Mouse (Mus musculus) stomach, embryonic 16.5 days (tissue): ENCODE results near the gene Zap70. TPM values are rescaled to one million over a fixed set of nuclear protein-coding genes. Genes with fewer than 3 reads are reported as not detected.

Experiments
- ATAC-seq: fragments of 200-750 bp; cut with Nextera tagmentation; 2 replicates; pipeline ENCODE4 v1.8.0; 2017; ENCODE audit warnings: moderate number of reproducible peaks, moderate TSS enrichment; ENCODE audit not compliant: insufficient read depth, low FRiP score
- H3K27ac ChIP-seq: fragments of 300-500 bp; sonication (generic); 2 replicates; pipeline ENCODE4 v1.5.1; 2014; ENCODE audit warnings: low read length
- H3K27me3 ChIP-seq: fragments of 300-500 bp; sonication (generic); 2 replicates; pipeline ENCODE4 v1.6.1; 2014; ENCODE audit warnings: low read length, control low read depth, mixed read lengths; ENCODE audit not compliant: control insufficient read depth, insufficient read depth
- H3K36me3 ChIP-seq: fragments of 300-500 bp; sonication (generic); 2 replicates; pipeline ENCODE4 v1.6.1; 2014; ENCODE audit warnings: low read length; ENCODE audit not compliant: control insufficient read depth, insufficient read depth
- H3K4me1 ChIP-seq: fragments of 300-500 bp; sonication (generic); 2 replicates; pipeline ENCODE4 v1.6.1; 2014; ENCODE audit warnings: low read length, control low read depth, mixed read lengths; ENCODE audit not compliant: control insufficient read depth, insufficient read depth
- H3K4me2 ChIP-seq: fragments of 300-500 bp; sonication (generic); 2 replicates; pipeline ENCODE4 v1.6.1; 2014; ENCODE audit warnings: low read depth, low read length, mixed read lengths
- H3K4me3 ChIP-seq: fragments of 300-500 bp; sonication (generic); replicated peaks from 2 replicates; pipeline ENCODE4 v1.5.1; 2014; ENCODE audit warnings: mild to moderate bottlenecking, low read length
- H3K9ac ChIP-seq: fragments of 300-500 bp; sonication (generic); 2 replicates; pipeline ENCODE4 v1.6.1; 2014; ENCODE audit warnings: low read length
- H3K9me3 ChIP-seq: fragments of 300-500 bp; sonication (generic); replicated peaks from 2 replicates; pipeline ENCODE4 v1.6.1; 2016; ENCODE audit warnings: low read length, control low read depth; ENCODE audit not compliant: control insufficient read depth
- WGBS: fragments of 180-500 bp; shearing (Covaris S2); extraction: QIAGEN DNeasy Blood & Tissue Kit; methylation state at CpG from one replicate; pipeline ENCODE4 v1.1.7; 2014; 5-methylcytosine and 5-hydroxymethylcytosine counted together
- polyA plus RNA-seq: library from polyadenylated mRNA; unstranded; fragments of >200 nt; fragmentation: Nextera tagmentation; extraction: Ambion mirVana; gene quantifications from 2 replicates; pipeline ENCODE4 v1.2.1, GENCODE M21; 2015

The Zap70 gene
- polyA plus RNA-seq, 1 experiment from 2014 or later: 0.49 TPM

DNA sequence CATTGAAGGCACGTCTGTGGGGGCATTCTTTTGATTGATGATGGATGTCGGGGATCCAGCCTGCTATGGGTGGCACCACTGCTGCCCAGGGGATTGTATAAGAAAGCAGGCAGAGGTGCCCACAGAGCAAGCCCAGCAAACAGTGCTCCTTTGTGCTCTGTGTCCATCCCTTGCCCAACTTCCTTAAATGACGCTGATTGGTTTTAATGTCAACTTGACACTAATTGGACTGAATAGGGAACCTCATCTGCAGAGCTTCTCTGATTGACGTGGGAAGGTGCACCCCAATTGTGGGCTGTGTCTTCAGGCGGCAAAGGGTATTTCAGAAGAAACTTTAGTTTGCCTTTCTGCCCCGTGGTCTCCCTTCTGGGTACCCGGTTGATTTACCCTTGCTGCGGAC, 27.8 kb downstream of the Zap70 start:
- H3K27ac ChIP-seq: no peak overlapping the region
- peaks cover 11% of the 10 kb centered on the region; the same call in 1 of the 2 replicates for H3K36me3 ChIP-seq
- no peak overlapping the region for H3K4me3 ChIP-seq
- no peak overlapping the region for H3K4me2 ChIP-seq
- ATAC-seq: no peak
- no peaks in the 10 kb centered on the region for H3K27me3 ChIP-seq
- no peaks in the 10 kb centered on the region; the same call in 1 of the 2 replicates for H3K9me3 ChIP-seq
- H3K9ac ChIP-seq: no peak overlapping the region
- H3K4me1 ChIP-seq: peaks cover 9% of the 10 kb centered on the region
- WGBS: 72% methylated on average over 8 of the region's 8 CpGs

DNA sequence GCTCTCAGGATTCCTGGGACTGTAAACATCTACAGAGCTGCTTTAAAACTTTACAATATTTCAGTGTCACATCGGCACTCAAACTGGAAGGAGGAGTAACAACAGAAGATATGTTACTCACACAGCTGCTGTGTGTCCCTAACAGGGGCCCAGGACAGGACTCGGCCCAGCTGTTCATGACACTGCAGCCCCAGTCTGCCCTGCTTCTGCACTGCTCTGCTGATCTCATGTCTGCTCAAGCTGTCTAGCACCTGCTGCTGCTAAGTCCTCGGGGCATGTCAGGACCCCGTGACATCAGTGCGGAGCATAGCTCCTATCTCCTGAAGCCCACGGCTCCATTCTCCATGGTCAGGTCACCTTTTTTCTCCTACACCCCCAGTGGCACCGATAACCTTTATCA, 35.1 kb downstream of the Zap70 start:
- no peak for ATAC-seq
- H3K4me2 ChIP-seq: no peak overlapping the region
- no peak overlapping the region for H3K4me3 ChIP-seq
- H3K27me3 ChIP-seq: no peaks in the 10 kb centered on the region
- no peak overlapping the region for H3K27ac ChIP-seq
- 79% methylated on average over 7 of the region's 7 CpGs for WGBS
- H3K4me1 ChIP-seq: no peaks in the 10 kb centered on the region
- H3K9me3 ChIP-seq: no peaks in the 10 kb centered on the region
- peaks cover 42% of the 10 kb centered on the region for H3K36me3 ChIP-seq
- H3K9ac ChIP-seq: no peak overlapping the region

DNA sequence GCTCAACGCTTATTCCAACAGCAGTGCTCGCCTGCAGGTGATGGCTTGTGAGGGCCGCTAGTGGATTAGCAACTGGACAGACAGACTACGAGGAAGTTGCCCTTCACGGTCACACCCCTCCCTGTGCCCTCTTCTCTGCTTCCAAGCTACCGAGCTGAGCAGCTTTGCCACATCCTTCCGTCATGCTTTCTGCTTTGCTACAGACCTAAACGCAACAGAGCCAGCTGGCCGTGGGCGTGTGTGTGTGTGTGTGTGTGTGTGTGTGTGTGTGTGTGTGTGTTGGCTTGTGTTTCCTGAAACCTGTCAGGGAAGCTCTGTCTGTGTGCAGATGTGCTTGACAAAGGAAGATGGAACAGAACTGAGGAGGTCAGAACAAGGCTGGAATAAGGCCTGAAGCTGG, 35.9 kb downstream of the Zap70 start:
- Histone ChIP-seq H3K4me3 (no peak overlapping the region), H3K9me3 (no peaks in the 10 kb centered on the region), H3K4me1 (no peaks in the 10 kb centered on the region), H3K36me3 (peaks cover 46% of the 10 kb centered on the region), H3K27me3 (no peaks in the 10 kb centered on the region), H3K4me2 (no peak overlapping the region), H3K27ac (no peak overlapping the region), H3K9ac (no peak overlapping the region)
- 69% methylated on average over 10 of the region's 10 CpGs for WGBS
- no peak for ATAC-seq

DNA sequence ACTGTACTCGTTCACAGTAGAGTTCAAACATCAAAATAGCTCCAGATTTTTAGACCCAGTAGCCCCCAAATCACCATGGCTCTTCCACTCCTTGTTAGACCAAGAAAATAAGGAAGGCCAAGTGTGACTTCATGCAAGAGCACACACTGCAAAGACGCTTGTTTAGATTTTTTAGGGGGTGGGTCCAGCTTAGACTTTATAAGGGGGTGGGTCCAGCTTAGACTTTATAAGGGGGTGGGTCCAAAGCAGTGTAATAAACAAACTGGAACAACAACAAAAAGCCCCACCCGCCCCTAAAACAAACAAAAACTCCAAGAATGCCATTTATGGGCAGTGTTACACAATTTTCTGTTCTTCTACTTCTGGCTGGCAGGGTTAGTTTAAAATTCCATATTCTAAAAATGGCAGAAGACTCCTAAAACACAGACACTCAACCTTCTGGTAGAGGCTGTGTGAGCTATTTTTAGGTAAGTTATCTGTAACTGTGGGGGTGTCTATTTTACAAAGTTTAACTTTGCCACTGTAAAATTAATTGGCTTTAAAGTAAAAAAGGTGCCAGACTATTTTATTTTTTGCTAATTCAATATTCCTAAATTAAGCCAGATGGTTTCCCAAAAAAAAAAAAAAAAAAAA, 38.9 kb downstream of the Zap70 start:
- no peaks in the 10 kb centered on the region for H3K4me1 ChIP-seq
- no peak overlapping the region for H3K9ac ChIP-seq
- H3K27me3 ChIP-seq: no peaks in the 10 kb centered on the region
- 0 out of 2 replicates have a peak overlapping the region, but pooled peaks have one; percentile 27 for H3K27ac ChIP-seq
- H3K9me3 ChIP-seq: no peaks in the 10 kb centered on the region
- WGBS: 71% methylated on average over 3 of the region's 3 CpGs
- peaks cover 44% of the 10 kb centered on the region for H3K36me3 ChIP-seq
- H3K4me3 ChIP-seq: no peak overlapping the region
- ATAC-seq: no peak
- no peak overlapping the region for H3K4me2 ChIP-seq

DNA sequence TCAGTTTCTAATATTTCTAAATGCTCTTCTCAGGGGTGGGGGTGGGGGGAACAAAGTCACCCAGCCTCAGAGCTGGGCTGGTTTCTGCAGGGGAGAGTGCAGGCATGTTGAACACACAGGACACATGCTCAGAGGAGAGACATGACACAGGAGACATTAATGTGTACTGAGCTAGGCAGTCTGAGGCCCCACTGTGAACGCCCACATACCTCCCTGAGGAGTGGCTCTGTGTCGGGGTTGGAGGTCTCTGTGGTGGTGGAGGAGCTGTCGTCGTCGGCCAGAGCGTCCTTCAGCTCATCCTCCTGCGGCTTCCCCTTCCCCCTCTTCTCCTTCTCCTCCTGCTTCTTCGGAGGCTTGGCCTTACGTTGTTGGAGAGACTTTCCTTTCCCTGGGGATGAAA, 42.7 kb downstream of the Zap70 start:
- Histone ChIP-seq H3K4me3 (no peak overlapping the region), H3K9ac (no peak overlapping the region), H3K27ac (no peak overlapping the region), H3K9me3 (no peaks in the 10 kb centered on the region), H3K27me3 (no peaks in the 10 kb centered on the region), H3K36me3 (peaks cover 36% of the 10 kb centered on the region), H3K4me2 (no peak overlapping the region), H3K4me1 (no peaks in the 10 kb centered on the region)
- no peak for ATAC-seq
- WGBS: 75% methylated on average over 9 of the region's 9 CpGs

DNA sequence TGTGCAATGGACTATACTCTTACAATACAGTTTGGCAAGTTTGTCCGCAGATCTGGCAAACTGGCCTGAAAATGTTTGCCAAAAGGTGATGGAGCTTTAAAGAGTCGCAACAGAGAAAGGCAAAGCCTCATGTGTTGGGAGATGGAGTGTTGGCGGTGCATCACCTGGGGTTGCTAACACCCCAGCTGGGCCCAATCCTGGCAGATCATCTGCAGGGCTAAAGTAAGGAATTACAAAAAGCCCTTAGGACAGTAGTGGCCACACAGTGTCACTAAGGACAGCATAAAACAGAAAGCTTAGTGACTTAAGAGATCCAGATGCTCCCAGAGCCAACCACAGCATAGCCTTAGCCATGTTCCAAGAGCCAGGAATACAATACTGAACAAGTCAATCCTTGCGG, 43.2 kb downstream of the Zap70 start:
- H3K27ac ChIP-seq: no peak overlapping the region
- peaks cover 30% of the 10 kb centered on the region for H3K36me3 ChIP-seq
- no peaks in the 10 kb centered on the region for H3K4me1 ChIP-seq
- no peak overlapping the region for H3K4me3 ChIP-seq
- H3K9ac ChIP-seq: no peak overlapping the region
- 92% methylated on average over 4 of the region's 4 CpGs for WGBS
- H3K27me3 ChIP-seq: no peaks in the 10 kb centered on the region
- ATAC-seq: no peak
- no peak overlapping the region for H3K4me2 ChIP-seq
- H3K9me3 ChIP-seq: no peaks in the 10 kb centered on the region

DNA sequence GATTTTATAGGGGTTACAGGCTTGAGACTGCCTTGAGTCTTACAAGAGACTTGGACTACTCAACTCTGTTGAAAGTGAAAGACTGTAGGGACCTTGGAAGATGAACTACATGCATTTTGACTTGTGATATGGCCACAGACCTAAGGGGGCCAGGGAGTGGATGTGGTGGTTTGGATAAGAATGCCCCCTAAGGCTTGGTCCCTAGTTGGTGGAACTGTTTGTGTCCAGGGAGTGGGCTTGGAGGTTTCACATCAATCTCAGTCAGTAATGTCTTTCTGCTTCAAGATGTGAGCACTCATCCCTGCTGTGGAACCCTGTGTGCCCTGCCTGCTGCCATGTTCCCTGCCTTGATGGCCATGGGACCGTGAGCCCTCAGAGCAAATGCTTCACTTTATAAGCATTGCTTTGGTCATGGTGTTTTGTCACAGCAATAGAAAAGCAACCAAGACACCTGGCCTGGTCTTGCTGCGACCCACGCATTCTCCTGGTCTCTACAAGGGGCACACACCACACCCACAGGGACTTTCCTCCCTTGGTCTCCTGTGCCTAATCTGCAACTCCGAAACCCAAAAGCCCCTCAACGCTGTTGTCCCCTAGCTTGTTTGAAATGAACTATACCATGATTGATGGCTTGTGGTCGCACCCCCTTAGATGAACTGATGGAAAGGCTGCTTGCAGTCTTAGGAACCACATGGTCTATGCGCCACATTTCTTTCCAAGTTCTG, 44.7 kb downstream of the Zap70 start:
- H3K4me1 ChIP-seq: no peaks in the 10 kb centered on the region
- no peak overlapping the region for H3K4me2 ChIP-seq
- WGBS: 93% methylated on average over 7 of the region's 7 CpGs
- no peak overlapping the region for H3K27ac ChIP-seq
- H3K9ac ChIP-seq: no peak overlapping the region
- H3K27me3 ChIP-seq: no peaks in the 10 kb centered on the region
- no peak for ATAC-seq
- no peaks in the 10 kb centered on the region for H3K9me3 ChIP-seq
- H3K4me3 ChIP-seq: no peak overlapping the region
- H3K36me3 ChIP-seq: peaks cover 33% of the 10 kb centered on the region

DNA sequence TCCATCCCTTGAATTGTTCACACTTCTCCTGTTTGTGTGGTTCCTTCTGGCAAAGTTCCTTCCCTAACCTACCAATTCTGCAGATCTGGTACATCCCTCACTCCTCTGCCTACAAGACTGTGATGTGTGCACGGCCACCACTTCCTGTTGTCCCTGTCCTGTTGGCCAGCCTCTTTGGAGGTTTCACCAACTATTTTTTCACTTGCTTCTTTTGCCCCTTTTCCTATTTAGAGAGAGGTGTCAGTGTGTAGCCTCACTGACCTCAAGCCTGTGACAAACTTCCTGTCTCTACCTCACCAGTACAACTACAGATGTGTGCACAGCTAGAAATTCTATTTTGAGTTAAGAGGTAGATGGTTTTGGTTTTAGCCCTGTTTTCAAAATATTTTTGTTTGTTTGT, 45.5 kb downstream of the Zap70 start:
- H3K27ac ChIP-seq: no peak overlapping the region
- H3K36me3 ChIP-seq: peaks cover 29% of the 10 kb centered on the region
- no peak overlapping the region for H3K4me2 ChIP-seq
- 89% methylated on average over 1 of the region's 1 CpGs for WGBS
- no peak overlapping the region for H3K9ac ChIP-seq
- H3K4me1 ChIP-seq: no peaks in the 10 kb centered on the region
- H3K27me3 ChIP-seq: no peaks in the 10 kb centered on the region
- no peak for ATAC-seq
- H3K4me3 ChIP-seq: no peak overlapping the region
- H3K9me3 ChIP-seq: no peaks in the 10 kb centered on the region

DNA sequence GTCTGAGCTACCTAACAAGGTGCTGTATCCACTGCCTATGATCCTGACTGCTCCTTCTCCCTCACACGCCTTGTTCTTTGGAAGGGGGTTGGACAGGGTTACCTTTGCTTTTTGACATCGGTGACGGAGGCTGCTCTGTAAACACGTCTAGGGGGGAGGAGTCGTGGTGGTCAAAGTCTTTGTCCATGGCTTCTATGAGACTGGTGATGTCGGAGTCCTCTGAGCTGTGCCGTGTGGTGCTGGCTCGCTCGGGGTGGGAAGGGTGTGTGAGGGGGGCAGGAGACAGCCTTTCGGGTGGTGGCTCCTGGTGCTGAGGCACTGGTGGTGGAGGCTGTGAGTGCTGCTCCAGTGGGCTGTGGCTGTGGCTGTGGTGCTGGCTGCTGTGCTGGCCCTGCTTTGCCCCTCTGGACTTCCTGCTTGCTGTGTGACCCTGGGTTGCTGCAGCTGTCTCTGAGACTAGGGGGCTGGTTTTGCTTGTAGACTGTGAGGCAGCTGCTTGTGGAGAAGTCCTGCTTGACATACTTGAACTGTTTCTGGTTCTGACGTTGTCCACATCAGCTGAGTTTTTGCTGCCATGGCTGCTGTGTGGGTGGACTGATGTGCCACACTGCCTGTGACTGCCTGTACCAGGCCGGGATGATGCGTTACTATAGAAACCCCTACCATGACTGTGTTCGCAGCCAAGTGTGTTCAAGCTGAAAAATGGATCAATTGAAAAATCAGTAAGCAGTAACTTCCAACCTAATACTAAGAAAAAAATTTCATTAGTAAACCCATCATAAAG, 46.4 kb downstream of the Zap70 start:
- no peaks in the 10 kb centered on the region for H3K9me3 ChIP-seq
- WGBS: 86% methylated on average over 14 of the region's 14 CpGs
- peaks cover 28% of the 10 kb centered on the region for H3K36me3 ChIP-seq
- no peak overlapping the region for H3K4me2 ChIP-seq
- H3K9ac ChIP-seq: no peak overlapping the region
- no peaks in the 10 kb centered on the region for H3K4me1 ChIP-seq
- no peaks in the 10 kb centered on the region for H3K27me3 ChIP-seq
- ATAC-seq: no peak
- H3K27ac ChIP-seq: no peak overlapping the region
- no peak overlapping the region for H3K4me3 ChIP-seq
